Mouse (Mus musculus): ENCODE data around the gene Zc3h7b.
"Not testable (repeated sequence)": the region's sequence is repeated elsewhere in the genome, so short reads cannot be mapped to it uniquely, and the experiment has no call there.

Zc3h7b gene

GRCm38 (mm10) chr15:81739296-81739695 is 5.6 kb upstream of the Zc3h7b start:
- DNase-seq (ENCODE audit: low spot score in 2 of 2): no peak

- DNase-seq (ENCODE audit: low spot score in 2 of 2): no peak
Measured at GRCm38 (mm10) chr15:81739924-81740323, 4.9 kb upstream of the Zc3h7b start.

GRCm38 (mm10) chr15:81742368-81742767 is 2.5 kb upstream of the Zc3h7b start:
- not testable (repeated sequence) for DNase-seq (ENCODE audit: low spot score in 2 of 2)

GRCm38 (mm10) chr15:81745601-81746114 is 801 bp downstream of the Zc3h7b start:
- peak; percentile 63 to 78 for DNase-seq (ENCODE audit: low spot score in 2 of 2)

GRCm38 (mm10) chr15:81749742-81750141 is 4.9 kb downstream of the Zc3h7b start:
- DNase-seq (ENCODE audit: low spot score in 2 of 2): no peak

- no peak for DNase-seq (ENCODE audit: low spot score in 2 of 2)
Measured at GRCm38 (mm10) chr15:81753669-81754068, 8.8 kb downstream of the Zc3h7b start.

GRCm38 (mm10) chr15:81758701-81759100 is 13.8 kb downstream of the Zc3h7b start:
- DNase-seq (ENCODE audit: low spot score in 2 of 2): no peak

- no peak for DNase-seq (ENCODE audit: low spot score in 2 of 2)
Measured at GRCm38 (mm10) chr15:81759542-81759941, 14.7 kb downstream of the Zc3h7b start.

GRCm38 (mm10) chr15:81760361-81761079 is 15.7 kb downstream of the Zc3h7b start:
- no peak for DNase-seq (ENCODE audit: low spot score in 2 of 2)

- no peak for DNase-seq (ENCODE audit: low spot score in 2 of 2)
Measured at GRCm38 (mm10) chr15:81761381-81761780, 16.5 kb downstream of the Zc3h7b start.

GRCm38 (mm10) chr15:81761959-81762358 is 17.1 kb downstream of the Zc3h7b start:
- DNase-seq (ENCODE audit: low spot score in 2 of 2): no peak

- DNase-seq (ENCODE audit: low spot score in 2 of 2): no peak
Measured at GRCm38 (mm10) chr15:81764573-81764972, 19.7 kb downstream of the Zc3h7b start.

GRCm38 (mm10) chr15:81765651-81766050 is 20.8 kb downstream of the Zc3h7b start:
- no peak for DNase-seq (ENCODE audit: low spot score in 2 of 2)

- DNase-seq (ENCODE audit: low spot score in 2 of 2): no peak
Measured at GRCm38 (mm10) chr15:81766439-81766838, 21.6 kb downstream of the Zc3h7b start.

GRCm38 (mm10) chr15:81769037-81769436 is 24.2 kb downstream of the Zc3h7b start:
- no peak for DNase-seq (ENCODE audit: low spot score in 2 of 2)

GRCm38 (mm10) chr15:81772431-81773120 is 27.7 kb downstream of the Zc3h7b start:
- DNase-seq (ENCODE audit: low spot score in 2 of 2): no peak

GRCm38 (mm10) chr15:81774505-81775171 is 29.8 kb downstream of the Zc3h7b start:
- DNase-seq (ENCODE audit: low spot score in 2 of 2): no peak

GRCm38 (mm10) chr15:81776631-81777422 is 32.0 kb downstream of the Zc3h7b start:
- no peak for DNase-seq (ENCODE audit: low spot score in 2 of 2)

- DNase-seq (ENCODE audit: low spot score in 2 of 2): no peak
Measured at GRCm38 (mm10) chr15:81781816-81782215, 37.0 kb downstream of the Zc3h7b start.

GRCm38 (mm10) chr15:81784762-81785161 is 39.9 kb downstream of the Zc3h7b start:
- no peak for DNase-seq (ENCODE audit: low spot score in 2 of 2)

- no peak for DNase-seq (ENCODE audit: low spot score in 2 of 2)
Measured at GRCm38 (mm10) chr15:81785701-81786100, 40.8 kb downstream of the Zc3h7b start.

GRCm38 (mm10) chr15:81787525-81787924 is 42.7 kb downstream of the Zc3h7b start:
- DNase-seq (ENCODE audit: low spot score in 2 of 2): no peak

All from urinary bladder, postnatal 4 days (tissue).